Comparison of ENCODE assay signal across 32 mouse cellular contexts in genomic region chr11:78278853-78279252, GRCm38 (mm10). TPM values are rescaled to one million over a fixed set of nuclear protein-coding genes. Genes with fewer than 3 reads are reported as not detected.
"Had no signal": no experiment of that assay in that cellular context is flagged by ENCODE, and none has a peak within 500 bp of the region (broad histone marks: within the 10 kb centered on the region; RNA-seq: fewer than 3 reads in every experiment).

No protein-coding gene starts in this region.

- DNase-seq: left cerebral cortex, postnatal 4 days; liver; liver, embryonic 13.5 days; liver, postnatal 0 days; lung, adult 18-20 months; lung, adult 2 months; lung, embryonic 14.5 days; lung, postnatal 10 days; lung, postnatal 14 days; lung, postnatal 36 days; lung, postnatal 4 days; midbrain, embryonic 14.5 days had no signal

- H3K9ac ChIP-seq: limb, embryonic 12.5 days; limb, embryonic 13.5 days; limb, embryonic 15.5 days; liver, embryonic 12.5 days; liver, embryonic 13.5 days; liver, embryonic 14.5 days; liver, embryonic 15.5 days; liver, postnatal 0 days; lung, embryonic 14.5 days; lung, embryonic 15.5 days; midbrain, embryonic 12.5 days; midbrain, embryonic 13.5 days; neural tube, embryonic 12.5 days; neural tube, embryonic 13.5 days had no signal

- ATAC-seq: liver, embryonic 12.5 days; liver, postnatal 0 days; lung, postnatal 0 days; midbrain, embryonic 13.5 days; midbrain, embryonic 16.5 days had no signal

- H3K4me3 ChIP-seq: limb, embryonic 10.5 days; limb, embryonic 12.5 days; limb, embryonic 13.5 days; limb, embryonic 15.5 days; liver, embryonic 12.5 days; liver, embryonic 13.5 days; liver, embryonic 15.5 days; lung, embryonic 15.5 days; megakaryocyte, embryonic 14.5 days; midbrain, embryonic 10.5 days; midbrain, embryonic 12.5 days; midbrain, embryonic 13.5 days; myocyte; neural tube, embryonic 12.5 days; neural tube, embryonic 13.5 days had no signal

- H3K4me1 ChIP-seq: limb, embryonic 10.5 days; limb, embryonic 12.5 days; limb, embryonic 13.5 days; limb, embryonic 15.5 days; liver, embryonic 13.5 days; liver, embryonic 15.5 days; lung, embryonic 15.5 days; midbrain, embryonic 10.5 days; midbrain, embryonic 12.5 days; midbrain, embryonic 13.5 days; neural tube, embryonic 12.5 days; neural tube, embryonic 13.5 days had no signal

- H3K27ac ChIP-seq: limb, embryonic 10.5 days; limb, embryonic 12.5 days; limb, embryonic 13.5 days; limb, embryonic 15.5 days; liver, embryonic 12.5 days; liver, embryonic 13.5 days; liver, embryonic 14.5 days; liver, embryonic 15.5 days; lung, embryonic 15.5 days; midbrain, embryonic 10.5 days; midbrain, embryonic 12.5 days; midbrain, embryonic 13.5 days; neural tube, embryonic 12.5 days; neural tube, embryonic 13.5 days had no signal

- H3K4me2 ChIP-seq: limb, embryonic 12.5 days; limb, embryonic 13.5 days; limb, embryonic 15.5 days; liver, embryonic 11.5 days; liver, embryonic 12.5 days; liver, embryonic 13.5 days; liver, embryonic 15.5 days; lung, embryonic 14.5 days; lung, embryonic 15.5 days; midbrain, embryonic 11.5 days; midbrain, embryonic 12.5 days; midbrain, embryonic 13.5 days; neural tube, embryonic 12.5 days; neural tube, embryonic 13.5 days had no signal

- H3K9me3 ChIP-seq: limb, embryonic 10.5 days; limb, embryonic 12.5 days; limb, embryonic 13.5 days; limb, embryonic 15.5 days; liver, embryonic 12.5 days; liver, embryonic 13.5 days; liver, embryonic 15.5 days; lung, embryonic 15.5 days; megakaryocyte, embryonic 14.5 days; midbrain, embryonic 10.5 days; midbrain, embryonic 12.5 days; midbrain, embryonic 13.5 days; neural tube, embryonic 12.5 days; neural tube, embryonic 13.5 days had no signal

- H3K27me3 ChIP-seq: limb, embryonic 12.5 days; limb, embryonic 13.5 days; limb, embryonic 15.5 days; liver, embryonic 12.5 days; liver, embryonic 13.5 days; liver, embryonic 15.5 days; lung, embryonic 15.5 days; megakaryocyte, embryonic 14.5 days; midbrain, embryonic 12.5 days; midbrain, embryonic 13.5 days; neural tube, embryonic 12.5 days; neural tube, embryonic 13.5 days had no signal

RNA-seq across cellular contexts. Expression of gene BC030499, which starts 11.8 kb away (rescaled TPM):
- total RNA-seq: monocyte, adult 5-6 weeks had no signal
- polyA plus RNA-seq: lung, postnatal 0 days had no signal
